Mouse (Mus musculus) hindlimb bud, embryonic 11.5 days (tissue): ENCODE measurements around the gene Sept1.

Source experiments
- DNase-seq: peaks from one replicate; pipeline ENCODE4 v3.0.0-alpha.2; 2012; ENCODE audit warnings: low read depth, low spot score; ENCODE audit errors: extremely low spot score

Gene Sept1

GRCm38 (mm10) chr7:127232622-127233367 is at the start of gene Sept1, which contains the start of gene Zfp553:
TSS of gene Sept1 (minus strand) at chr7:127233130.
TSS of gene Zfp553 (plus strand) at chr7:127233061.
- DNase-seq = no peak

- DNase-seq = no peak
These were observed 49.3 kb upstream of the Sept1 start for GRCm38 (mm10) chr7:127282190-127282589.

GRCm38 (mm10) chr7:127281114-127281513 is 48.2 kb upstream of the Sept1 start:
- no peak for DNase-seq

DNA sequence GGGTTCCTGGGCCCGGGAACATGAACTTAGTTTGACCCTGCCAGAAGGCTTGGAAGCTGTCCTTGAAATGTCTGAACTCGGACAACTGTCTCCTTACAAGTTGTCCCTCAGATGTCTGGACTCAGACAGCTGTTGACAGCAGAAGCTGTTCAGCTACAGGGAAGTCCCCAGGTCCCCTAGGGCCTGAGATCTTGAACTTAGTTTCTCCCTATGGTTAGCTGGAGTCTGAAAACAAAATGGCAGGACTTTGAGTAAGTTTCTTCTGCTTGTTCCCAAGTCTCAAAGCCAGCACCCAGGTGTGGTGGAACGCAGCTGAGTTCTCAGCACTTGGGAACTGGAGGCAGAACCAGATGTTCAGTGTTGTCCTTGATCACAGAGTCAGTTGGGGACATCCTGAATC is 47.2 kb upstream of the Sept1 start:
- no peak for DNase-seq

- no peak for DNase-seq
These were observed 45.4 kb upstream of the Sept1 start for GRCm38 (mm10) chr7:127278311-127278710.

- DNase-seq = no peak
These were observed 43.6 kb upstream of the Sept1 start for GRCm38 (mm10) chr7:127276519-127276961.

- DNase-seq = peak; percentile 90
These were observed 41.2 kb upstream of the Sept1 start, which contains the start of gene Sephs2 for GRCm38 (mm10) chr7:127273925-127274789. TSS of gene Sephs2 (minus strand) at chr7:127274055.

- no peak for DNase-seq
These were observed 40.4 kb upstream of the Sept1 start for GRCm38 (mm10) chr7:127273118-127273923.

DNA sequence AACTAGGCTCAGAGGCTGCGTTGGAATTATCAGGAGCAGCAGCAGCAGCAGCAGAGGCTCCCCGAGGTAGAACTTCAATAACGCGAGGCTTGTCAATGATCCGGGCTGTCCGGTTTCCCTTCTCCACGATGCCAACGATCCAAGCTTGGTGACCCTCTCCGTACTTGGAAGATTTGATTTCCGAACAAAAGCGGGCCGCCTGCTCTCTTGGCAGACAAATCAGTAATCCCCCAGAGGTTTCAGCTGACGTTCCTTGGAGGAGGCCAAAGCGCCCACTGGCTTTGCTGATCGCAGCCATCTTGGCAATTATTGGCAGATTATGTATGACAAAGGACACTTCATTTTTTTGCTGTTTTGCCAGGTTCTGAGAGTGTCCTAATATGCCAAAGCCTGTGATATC is 39.6 kb upstream of the Sept1 start:
- no peak for DNase-seq

GRCm38 (mm10) chr7:127271093-127271492 is 38.2 kb upstream of the Sept1 start:
- no peak for DNase-seq

DNA sequence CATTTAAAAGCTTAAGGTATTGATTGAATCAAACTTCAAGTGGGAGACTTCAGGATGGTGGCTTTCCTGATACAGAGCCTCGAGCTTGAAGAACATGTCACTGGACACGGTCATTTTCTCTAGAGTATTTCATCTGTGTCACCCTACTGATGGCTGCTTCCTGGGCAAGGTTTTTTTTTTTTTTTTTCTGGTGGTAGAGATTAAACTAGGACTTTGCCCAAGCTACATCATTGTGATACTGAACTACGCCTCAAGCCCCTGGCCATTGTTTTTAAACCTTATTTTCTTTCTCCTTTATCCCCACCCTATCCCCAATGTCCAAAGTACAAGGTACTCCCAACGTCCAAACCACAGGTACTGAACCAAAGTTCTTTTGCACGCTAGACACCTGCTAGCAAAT is 37.7 kb upstream of the Sept1 start:
- DNase-seq = no peak

- no peak for DNase-seq
These were observed 37.3 kb upstream of the Sept1 start for GRCm38 (mm10) chr7:127270256-127270655.

DNA sequence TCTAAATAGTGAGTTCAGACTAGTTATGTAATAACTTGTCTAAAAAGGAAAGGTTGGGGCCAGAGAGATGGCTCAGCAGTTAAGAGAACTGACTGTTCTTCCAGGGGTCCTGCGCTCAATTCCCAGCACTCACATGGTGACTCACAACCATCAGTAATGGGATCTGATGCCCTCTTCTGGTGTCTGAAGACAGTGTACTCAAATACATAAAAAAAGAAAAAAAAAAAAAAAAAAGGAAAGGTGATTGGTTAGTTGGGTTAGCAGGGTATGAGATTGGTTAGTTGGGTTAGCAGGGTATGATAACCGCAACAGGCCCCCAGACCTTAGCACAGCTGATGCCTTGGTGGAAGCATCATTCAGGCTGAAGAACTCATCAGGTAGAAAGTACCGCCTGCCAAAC is 30.6 kb upstream of the Sept1 start:
- DNase-seq = no peak

DNA sequence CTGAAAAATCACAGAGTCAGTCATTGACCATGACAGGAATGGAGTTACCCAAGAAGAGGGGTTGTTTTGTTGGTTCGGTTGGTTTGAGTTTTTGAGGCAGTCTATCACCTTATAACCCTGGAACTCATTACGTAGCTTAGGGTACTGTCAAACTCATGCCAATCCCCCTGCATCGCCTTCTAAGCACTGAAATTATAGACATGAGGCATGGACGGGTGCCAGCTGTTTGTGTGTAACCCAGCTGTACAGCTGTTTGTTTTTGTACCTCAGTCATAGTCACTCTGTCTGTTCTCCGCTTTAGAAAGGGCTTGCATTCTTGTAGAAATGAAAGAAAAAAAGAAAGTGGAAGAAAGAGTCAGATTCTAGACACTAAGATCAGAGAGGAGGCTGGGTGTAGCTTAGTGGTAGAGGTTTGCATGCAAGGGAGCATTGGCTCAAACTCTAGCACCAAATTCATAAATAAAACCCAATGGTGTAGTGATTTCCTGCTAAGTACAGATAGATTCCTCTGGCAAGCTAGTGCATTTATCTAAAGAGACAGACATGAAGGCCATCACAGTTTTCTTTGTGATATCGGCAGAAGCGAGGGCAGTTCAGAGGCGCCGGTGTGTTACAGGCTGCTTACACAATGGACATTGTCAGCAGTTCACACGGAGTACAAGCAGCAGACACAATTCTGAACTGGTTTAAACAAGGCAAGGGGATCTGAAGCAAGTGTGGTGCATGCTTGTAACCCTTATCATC is 29.5 kb upstream of the Sept1 start:
- DNase-seq = no peak

GRCm38 (mm10) chr7:127260309-127261111 is 27.6 kb upstream of the Sept1 start, which contains the start of gene Dctpp1:
TSS of gene Dctpp1 (minus strand) at chr7:127260709.
- peak; percentile 96 for DNase-seq

DNA sequence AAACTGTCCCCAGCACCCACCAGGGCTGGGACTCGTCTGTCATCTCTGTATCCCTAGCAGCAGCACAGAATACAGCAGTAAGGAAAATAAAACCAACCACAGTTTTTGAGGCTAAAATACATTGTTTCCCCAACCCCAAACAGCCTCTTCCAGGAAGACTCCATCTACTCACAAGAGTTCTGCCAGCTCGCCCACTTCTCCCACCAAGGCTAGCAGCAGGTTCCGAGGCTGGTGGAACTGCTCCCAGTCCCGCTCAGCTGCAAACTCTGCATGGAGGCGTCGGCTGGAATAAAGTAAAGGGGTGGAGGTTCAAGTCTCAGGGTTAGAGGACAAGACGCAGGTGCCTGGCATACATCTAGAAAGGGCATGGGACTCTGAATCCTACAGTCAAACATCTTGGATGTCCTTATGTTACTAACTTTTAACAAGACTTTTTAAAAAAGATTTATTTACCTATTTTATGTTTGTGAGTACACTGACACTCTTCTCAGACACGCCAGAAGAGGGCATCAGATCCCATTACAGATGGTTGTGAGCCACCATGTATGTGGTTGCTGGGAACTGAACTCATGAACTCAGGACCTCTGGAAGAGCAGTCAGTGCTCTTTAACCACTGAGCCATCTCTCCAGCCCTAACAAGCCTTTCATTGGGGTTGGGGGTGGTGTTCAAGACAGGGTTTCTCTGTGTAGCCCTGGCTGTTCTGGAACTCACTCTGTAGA is 26.4 kb upstream of the Sept1 start:
- no peak for DNase-seq

DNA sequence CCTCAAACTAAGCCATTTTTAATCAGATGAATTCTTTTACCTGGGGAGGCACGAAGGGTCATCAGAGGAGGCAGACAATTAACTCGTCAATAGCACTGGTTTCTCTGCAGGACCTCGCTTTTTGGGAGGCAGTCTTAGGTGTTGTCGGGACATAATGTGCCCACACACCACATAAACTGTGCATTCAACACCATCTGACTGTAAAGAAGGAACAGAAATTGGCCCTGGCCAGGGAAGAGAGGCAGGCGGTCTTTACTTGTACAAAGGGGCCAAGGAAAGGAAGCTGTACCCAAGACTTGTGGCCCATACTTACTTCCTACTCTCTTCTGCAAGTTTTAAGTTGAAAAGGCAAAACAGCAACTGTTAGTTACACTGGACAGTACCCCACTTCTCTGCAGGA is 23.6 kb upstream of the Sept1 start:
- no peak for DNase-seq

DNA sequence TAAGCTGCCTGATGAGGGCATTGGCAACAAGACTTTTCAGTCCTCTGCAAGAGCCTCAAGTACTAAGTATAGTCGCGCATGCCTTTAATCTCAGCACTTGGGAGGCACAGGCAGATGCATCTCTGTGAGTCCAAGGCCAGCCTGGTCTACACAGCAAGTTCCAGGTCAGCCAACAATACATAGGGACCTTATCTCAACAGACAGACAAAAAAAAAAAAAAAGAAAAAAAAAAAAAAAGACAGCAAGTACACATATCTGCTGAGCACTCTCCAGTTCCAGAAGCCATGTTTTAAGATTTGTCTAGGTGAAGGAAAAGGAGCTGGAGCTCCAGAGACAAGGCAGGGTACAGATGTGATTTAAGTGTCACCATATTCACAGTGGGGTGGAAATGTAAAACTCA is 23.0 kb upstream of the Sept1 start:
- DNase-seq = no peak

- no peak for DNase-seq
These were observed 22.1 kb upstream of the Sept1 start for GRCm38 (mm10) chr7:127255008-127255407.
